Mouse (Mus musculus) lung, postnatal 36 days (tissue): Measurements from ENCODE around the gene Cda.

ENCODE experiments used
- DNase-seq: peaks from one replicate; pipeline ENCODE4 v3.0.0; 2022; ENCODE audit warnings: mixed read lengths

The Cda gene

GRCm38 (mm10) chr4:138366561-138366960, 1.2 kb downstream of the Cda start:
- DNase-seq = no peak

DNA sequence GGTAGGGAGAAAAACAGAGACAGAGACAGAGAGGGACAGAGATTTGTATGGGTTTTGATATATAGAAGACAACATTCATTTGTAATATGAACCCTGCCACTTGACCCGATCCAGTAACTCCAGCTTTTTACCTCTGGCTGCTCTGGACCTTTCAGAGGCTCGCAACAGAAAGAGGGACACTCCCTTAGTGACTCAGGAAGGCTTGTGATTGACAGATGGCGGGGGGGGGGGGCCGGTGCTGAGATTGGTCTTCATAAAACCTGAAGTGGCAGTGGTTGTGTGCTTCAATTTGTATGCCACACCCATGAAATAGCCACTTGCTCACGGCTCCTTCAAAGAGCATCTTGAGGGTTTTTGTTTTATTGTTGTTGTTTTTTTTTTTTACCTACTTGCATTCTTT, 4.3 kb downstream of the Cda start:
- no peak for DNase-seq

DNA sequence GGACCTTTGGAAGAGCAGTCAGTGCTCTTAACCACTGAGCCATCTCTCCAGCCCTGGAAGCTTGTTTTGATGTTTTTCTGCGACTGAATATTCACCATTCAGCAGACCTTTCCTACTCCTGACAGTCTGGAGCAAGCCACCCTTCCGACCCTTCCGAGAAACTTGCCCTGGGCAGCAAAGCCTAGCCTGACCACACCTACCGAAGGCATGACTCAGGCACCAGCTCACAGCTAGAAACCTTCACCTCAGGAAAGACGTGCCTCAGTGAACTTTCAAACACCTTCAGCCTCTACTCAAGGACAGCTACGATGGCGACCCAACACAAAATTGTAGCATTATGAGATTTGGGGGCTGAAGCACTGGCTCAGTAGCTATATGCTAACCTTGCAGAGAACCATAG, 4.9 kb downstream of the Cda start:
- DNase-seq = no peak

GRCm38 (mm10) chr4:138361370-138361821, 6.4 kb downstream of the Cda start:
- no peak for DNase-seq

GRCm38 (mm10) chr4:138358176-138358575, 9.6 kb downstream of the Cda start:
- no peak for DNase-seq

DNA sequence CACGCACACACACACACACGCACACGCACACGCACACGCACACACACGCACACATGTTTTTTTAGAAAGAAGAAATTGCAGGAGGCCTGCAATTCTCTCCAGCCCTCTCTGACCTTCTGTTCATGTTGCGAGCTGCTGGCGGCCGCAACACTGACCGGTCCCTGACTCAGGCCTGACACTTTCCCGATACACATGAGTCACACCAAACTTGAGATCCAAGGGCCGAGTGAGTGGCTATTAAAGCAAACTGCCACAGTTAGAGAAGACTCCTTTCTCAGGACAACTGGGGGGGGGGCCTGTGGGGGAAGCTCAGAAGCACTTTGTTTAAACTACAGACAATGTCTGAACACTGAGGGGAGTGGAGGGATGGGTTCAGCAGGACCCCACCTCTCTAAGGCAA, 11.2 kb downstream of the Cda start:
- DNase-seq = peak; percentile 49

GRCm38 (mm10) chr4:138356141-138356540, 11.7 kb downstream of the Cda start:
- DNase-seq = peak; percentile 30

DNA sequence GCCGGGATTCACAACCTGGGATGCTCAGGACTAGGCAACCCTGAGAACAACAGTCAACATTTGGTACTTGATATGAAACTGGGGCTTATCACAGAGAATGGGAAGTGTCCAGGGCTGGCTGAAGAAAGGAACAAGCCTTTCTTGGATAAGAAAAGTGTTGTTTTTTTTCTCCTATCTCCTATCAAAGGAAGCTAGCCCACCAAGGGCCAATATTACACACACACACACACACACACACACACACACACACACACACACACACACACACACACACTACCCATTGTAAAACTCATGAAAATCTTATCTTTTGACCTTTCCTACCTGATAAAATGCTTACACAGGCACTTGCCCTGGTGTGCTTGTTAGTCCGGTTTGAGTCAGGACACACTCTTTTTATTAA, 12.3 kb downstream of the Cda start:
- DNase-seq = no peak

GRCm38 (mm10) chr4:138353438-138354171, 14.2 kb downstream of the Cda start:
- DNase-seq = no peak

- DNase-seq = no peak
Observed at GRCm38 (mm10) chr4:138352692-138353091, 15.1 kb downstream of the Cda start.

DNA sequence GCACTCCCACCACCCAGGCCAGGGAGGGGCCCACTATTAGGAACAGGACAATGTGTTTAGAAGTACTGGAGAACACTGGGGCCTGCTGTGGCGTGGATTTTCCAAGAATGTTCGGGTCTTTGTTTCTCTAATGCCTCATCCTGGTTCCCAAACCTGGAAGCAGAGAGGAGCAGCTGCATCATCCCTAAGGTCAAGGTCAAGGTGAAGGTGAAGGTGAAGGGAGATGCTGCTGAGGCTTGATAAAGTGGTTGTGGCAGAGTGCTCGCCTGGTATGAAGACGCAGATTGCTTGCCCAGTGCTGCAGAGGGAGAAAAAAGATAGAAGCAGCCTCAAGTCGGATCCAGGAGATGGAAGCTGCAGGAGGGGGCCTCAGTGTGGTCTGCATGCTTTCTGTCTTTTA, 16.0 kb downstream of the Cda start:
- DNase-seq = no peak

DNA sequence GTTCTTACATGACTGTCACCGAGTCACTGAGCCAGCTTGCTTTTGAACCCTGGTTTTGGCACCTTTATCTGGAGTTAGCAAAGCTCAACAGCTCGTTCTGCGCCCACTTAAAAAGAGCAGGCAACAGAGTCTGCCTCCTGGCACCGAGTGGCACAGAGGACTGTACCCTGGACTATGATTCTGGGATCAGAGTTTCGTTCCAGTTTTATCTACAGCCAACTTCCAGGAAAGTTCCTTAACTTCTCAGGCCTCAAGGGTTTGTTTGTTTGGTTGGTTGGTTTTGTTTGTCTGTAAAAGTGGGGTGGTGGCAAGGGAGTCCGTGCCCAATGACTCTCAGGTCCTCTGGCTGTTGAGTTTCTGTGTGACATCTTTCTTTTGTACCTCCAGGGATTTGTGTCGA, 19.1 kb downstream of the Cda start:
- DNase-seq = no peak

- DNase-seq = no peak
Observed at GRCm38 (mm10) chr4:138347280-138347679, 20.5 kb downstream of the Cda start.

- peak; percentile 43 for DNase-seq
Observed at GRCm38 (mm10) chr4:138344891-138345545, 22.8 kb downstream of the Cda start.

DNA sequence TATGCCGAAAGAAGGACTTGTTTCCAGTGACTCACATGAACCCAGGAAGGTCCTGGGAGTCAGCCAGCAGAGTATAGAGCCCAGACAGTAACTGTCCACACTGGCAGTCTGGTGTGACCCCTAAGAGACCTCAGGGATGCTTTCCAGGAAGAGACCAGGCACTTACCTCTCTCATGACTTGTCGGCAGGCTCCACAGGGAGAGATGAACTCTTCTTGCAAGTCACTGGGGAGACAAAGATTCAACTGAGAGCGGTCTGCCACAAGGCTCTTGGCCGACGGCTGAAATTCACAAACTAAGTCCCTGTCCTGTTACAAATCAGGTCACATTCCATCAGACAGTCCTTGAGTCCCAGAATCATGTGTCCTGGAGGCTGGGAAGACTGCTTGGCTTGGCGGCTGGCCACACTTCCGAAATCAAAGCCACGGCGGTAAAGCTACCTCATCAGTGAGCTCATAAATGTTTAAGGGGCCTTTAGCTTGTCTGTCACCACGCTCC, 24.4 kb downstream of the Cda start:
- DNase-seq = no peak

- DNase-seq = no peak
Observed at GRCm38 (mm10) chr4:138342778-138343177, 25.0 kb downstream of the Cda start.

DNA sequence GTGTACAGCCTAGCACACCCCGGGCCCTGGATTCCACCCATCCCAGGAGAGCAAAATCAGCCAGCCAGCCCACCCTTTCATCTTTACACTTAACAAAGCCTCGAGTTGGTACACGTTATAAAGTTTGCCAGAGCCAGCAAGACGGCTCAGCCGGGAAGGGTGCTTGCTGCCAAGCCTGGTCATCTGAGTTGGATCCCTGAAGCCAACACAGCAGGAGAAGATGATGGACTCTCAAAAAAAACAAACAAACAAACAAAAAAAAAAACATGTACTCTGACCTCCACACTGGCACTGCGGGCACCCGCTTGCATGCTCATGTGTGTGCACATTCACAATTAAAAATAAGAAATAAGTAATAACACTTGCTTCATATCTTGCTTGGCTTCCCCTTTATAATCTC, 25.7 kb downstream of the Cda start:
- DNase-seq = no peak

GRCm38 (mm10) chr4:138341393-138341792, 26.4 kb downstream of the Cda start:
- DNase-seq = no peak

DNA sequence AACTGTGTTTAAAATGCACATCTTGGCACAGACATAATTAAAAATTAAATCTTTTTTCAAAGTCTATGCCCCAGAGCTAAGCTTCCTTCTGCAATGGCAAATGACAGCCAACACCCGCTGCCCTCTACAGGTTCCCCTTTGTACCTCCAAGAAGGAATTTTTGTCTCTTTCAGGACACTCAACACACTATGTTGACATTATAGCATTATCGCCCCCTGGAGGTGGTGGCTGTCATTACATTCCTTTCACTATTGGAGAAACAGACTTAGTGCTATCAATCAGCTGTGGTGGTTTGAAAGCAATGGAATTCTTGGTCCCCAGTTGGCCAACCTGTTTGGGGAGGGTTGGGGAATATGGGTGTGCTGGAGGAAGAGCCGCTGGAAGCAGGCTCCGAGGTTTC, 27.8 kb downstream of the Cda start:
- DNase-seq = peak; percentile 82

GRCm38 (mm10) chr4:138337341-138337740, 30.5 kb downstream of the Cda start:
- DNase-seq = no peak

DNA sequence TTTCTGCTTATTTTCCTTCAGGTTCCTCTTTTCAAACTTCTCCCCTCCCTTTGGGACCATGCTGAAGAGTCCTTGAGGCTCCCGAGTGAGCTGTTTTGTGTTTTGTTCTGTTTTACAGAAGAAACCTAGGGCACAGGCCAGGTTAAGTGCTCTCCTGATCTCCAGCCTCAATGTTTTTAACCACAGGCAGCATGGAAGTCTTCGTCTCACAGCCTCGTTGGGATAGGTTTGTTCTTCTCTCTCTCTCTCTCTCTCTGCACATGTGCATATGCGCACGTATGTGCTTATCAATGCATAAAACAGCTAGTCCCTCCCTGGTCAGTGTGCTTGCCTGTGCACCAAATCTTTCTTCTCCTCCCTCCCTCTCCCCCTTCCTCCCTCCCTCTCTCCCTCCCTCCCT, 30.9 kb downstream of the Cda start:
- no peak for DNase-seq

GRCm38 (mm10) chr4:138335648-138336047, 32.1 kb downstream of the Cda start:
- DNase-seq = no peak

- DNase-seq = no peak
Observed at GRCm38 (mm10) chr4:138335036-138335435, 32.8 kb downstream of the Cda start.

DNA sequence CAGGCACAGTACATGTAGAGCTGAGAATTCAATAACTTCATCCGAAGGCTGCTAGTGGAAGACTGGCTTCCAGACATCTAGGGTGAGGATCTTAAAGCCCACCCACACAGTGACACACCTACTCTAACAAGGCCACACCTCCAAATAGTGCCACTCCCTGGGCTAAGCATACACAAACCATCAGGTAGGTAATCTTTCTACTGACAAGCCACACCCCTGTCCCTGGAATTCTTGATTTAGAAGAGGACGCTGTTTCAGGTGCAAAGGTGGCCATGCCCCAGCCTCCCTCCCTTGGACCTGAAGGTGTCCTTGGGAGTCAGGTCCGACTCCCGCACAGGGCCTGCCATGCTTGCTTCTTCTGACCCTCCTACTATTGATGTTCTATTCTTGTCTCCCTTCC, 34.7 kb downstream of the Cda start:
- DNase-seq = no peak

DNA sequence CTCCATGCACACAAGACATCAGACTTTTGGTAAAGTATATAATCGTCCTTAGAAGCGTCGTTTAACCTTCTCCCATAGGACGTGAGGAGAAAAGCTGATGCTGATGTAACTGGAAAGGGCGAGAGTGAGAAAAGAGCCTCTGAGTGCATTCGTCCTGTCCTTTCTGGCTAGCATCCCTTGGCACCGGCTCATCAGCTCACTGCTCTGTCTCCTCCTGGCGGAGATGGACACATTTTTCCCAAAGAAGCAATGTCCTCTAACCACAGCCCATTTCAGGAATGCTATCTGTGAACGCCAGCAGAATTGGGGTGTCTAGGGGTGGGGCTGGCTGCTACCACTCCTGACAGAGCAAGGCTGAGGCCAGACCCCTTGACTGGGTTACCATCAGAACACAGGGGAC, 36.1 kb downstream of the Cda start:
- no peak for DNase-seq
